17 mouse cellular contexts compared by ENCODE assay signal in the genomic region with DNA sequence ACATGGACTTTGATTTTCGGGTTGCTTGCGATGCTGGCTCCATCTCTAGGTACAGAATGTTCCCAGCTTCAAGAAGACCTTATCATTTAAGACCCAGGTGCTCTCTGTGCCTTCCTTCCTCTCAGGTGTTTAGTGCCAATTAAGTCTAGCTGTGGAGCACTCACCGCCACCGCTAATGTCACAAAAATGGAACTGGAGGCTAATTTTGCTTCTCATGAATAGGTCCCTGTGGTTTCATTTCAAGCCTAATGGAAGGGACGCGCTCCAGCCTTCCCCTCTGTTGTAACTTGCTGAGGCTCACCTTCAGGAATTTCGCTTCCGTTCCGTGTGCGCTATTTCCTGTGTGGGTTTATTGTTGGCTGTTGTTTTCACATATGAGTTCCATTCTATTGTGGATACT.
A peak's percentile ranks its signal among the peaks of the same experiment; 100 is the strongest.
DNase-seq lines count a peak whose midpoint lies in the region; ATAC-seq and TF ChIP-seq lines count a peak whose summit lies in the region.
"Had no signal": no experiment of that assay in that cellular context is flagged by ENCODE, and none has a peak within 500 bp of the region (broad histone marks: within the 10 kb centered on the region; RNA-seq: fewer than 3 reads in every experiment).

No protein-coding gene starts in this region.

- no peaks in the 10 kb centered on the region for H3K27me3 ChIP-seq in heart, embryonic 13.5 days (replicated peaks)
- H3K27me3 ChIP-seq in testis, adult 2 months (ENCODE audit: control insufficient read depth, insufficient read depth, low read length) = no peaks in the 10 kb centered on the region
- no peaks in the 10 kb centered on the region for H3K27me3 ChIP-seq in neural tube, embryonic 15.5 days (replicated peaks)
- H3K27me3 ChIP-seq: intestine, embryonic 15.5 days; stomach, embryonic 15.5 days had no signal

- no peaks in the 10 kb centered on the region for H3K36me3 ChIP-seq in heart, embryonic 13.5 days
- H3K36me3 ChIP-seq in testis, adult 2 months (ENCODE audit: control insufficient read depth, insufficient read depth, low read length) = no peaks in the 10 kb centered on the region
- H3K36me3 ChIP-seq in neural tube, embryonic 15.5 days = no peaks in the 10 kb centered on the region
- H3K36me3 ChIP-seq: intestine, embryonic 15.5 days; limb, embryonic 10.5 days; midbrain, embryonic 12.5 days; stomach, embryonic 15.5 days had no signal

- DNase-seq in heart, postnatal 36 days = no peak
- DNase-seq in layer of hippocampus, adult 2 months (ENCODE audit: low spot score in 2 of 2) = no peak
- DNase-seq in layer of hippocampus, adult 18-20 months (ENCODE audit: low spot score in 2 of 2) = no peak
- no peak for DNase-seq in testis, postnatal 14 days (ENCODE audit: low spot score)
- DNase-seq: adrenal gland, postnatal 10 days; thymus, postnatal 14 days had no signal

- no peaks in the 10 kb centered on the region for H3K9me3 ChIP-seq in heart, embryonic 13.5 days
- no peaks in the 10 kb centered on the region for H3K9me3 ChIP-seq in neural tube, embryonic 15.5 days (replicated peaks)
- H3K9me3 ChIP-seq: intestine, embryonic 15.5 days; limb, embryonic 10.5 days; midbrain, embryonic 12.5 days; stomach, embryonic 15.5 days had no signal

- intact Hi-C loops in heart, postnatal 36 days (cut with DNase I) = loop anchor here (2.0 to 5.0 kb wide), 2 partner anchors 37 to 96 kb away; no protein-coding TSS in a partner anchor

- H3K4me2 ChIP-seq in heart, embryonic 13.5 days = no peak overlapping the region
- H3K4me2 ChIP-seq in neural tube, embryonic 15.5 days = peak overlapping the region; percentile 47
- H3K4me2 ChIP-seq: intestine, embryonic 15.5 days; liver, embryonic 11.5 days; stomach, embryonic 15.5 days had no signal

- WGBS in heart, embryonic 13.5 days = 87% methylated on average over 10 of the region's 10 CpGs
- 52% methylated on average over 10 of the region's 10 CpGs for WGBS in neural tube, embryonic 15.5 days

- H3K9ac ChIP-seq in heart, embryonic 13.5 days = no peak overlapping the region
- no peak overlapping the region for H3K9ac ChIP-seq in neural tube, embryonic 15.5 days (replicated peaks)
- H3K9ac ChIP-seq: intestine, embryonic 15.5 days; midbrain, embryonic 12.5 days; stomach, embryonic 15.5 days had no signal

- no peak for TF ChIP-seq POLR2A in testis, adult 2 months (IDR thresholded peaks at IDR 0.05; ENCODE audit: control insufficient read depth, low read depth, low read length)

- H3K4me3 ChIP-seq in heart, embryonic 13.5 days = no peak overlapping the region
- no peak overlapping the region for H3K4me3 ChIP-seq in layer of hippocampus, adult 2 months
- H3K4me3 ChIP-seq in testis, adult 2 months (ENCODE audit: control insufficient read depth, low read depth, low read length) = peak overlapping the region; percentile 75
- no peak overlapping the region for H3K4me3 ChIP-seq in neural tube, embryonic 15.5 days (replicated peaks)
- H3K4me3 ChIP-seq: erythroblast, embryonic 14.5 days; intestine, embryonic 15.5 days; limb, embryonic 10.5 days; midbrain, embryonic 12.5 days; stomach, embryonic 15.5 days had no signal

- no peak for TF ChIP-seq CTCF in layer of hippocampus, adult 2 months (conservative IDR thresholded peaks at IDR 0.05)
- no peak for TF ChIP-seq CTCF in testis, adult 2 months (IDR thresholded peaks at IDR 0.05; ENCODE audit: control insufficient read depth, insufficient read depth, insufficient replicate concordance, low read depth, low read length)

- peak overlapping the region; percentile 6; the same call in 1 of the 2 replicates for H3K27ac ChIP-seq in heart, embryonic 13.5 days (replicated peaks)
- H3K27ac ChIP-seq in layer of hippocampus, adult 2 months = peak overlapping the region; percentile 54; the same call in 1 of the 2 replicates
- H3K27ac ChIP-seq in testis, adult 2 months (ENCODE audit: control insufficient read depth, insufficient read depth, low read depth, low read length) = no peak overlapping the region; the same call in 1 of the 2 replicates
- peak overlapping the region; percentile 30; the same call in 1 of the 2 replicates for H3K27ac ChIP-seq in neural tube, embryonic 15.5 days (replicated peaks)
- H3K27ac ChIP-seq: intestine, embryonic 15.5 days; left cerebral cortex, adult 2 months; limb, embryonic 10.5 days; midbrain, embryonic 12.5 days; stomach, embryonic 15.5 days had no signal

- no peak for ATAC-seq in heart, embryonic 13.5 days (ENCODE audit: extremely low read depth, insufficient number of reproducible peaks, low FRiP score, low TSS enrichment)
- no peak; the same call in 1 of the 2 replicates for ATAC-seq in neural tube, embryonic 15.5 days (ENCODE audit: low FRiP score)
- no peak for ATAC-seq in erythroid progenitor cell, adult 5-6 weeks (replicated peaks; ENCODE audit: low FRiP score, poor library complexity, severe bottlenecking)
- ATAC-seq: intestine, embryonic 15.5 days had no signal

- H3K4me1 ChIP-seq in heart, embryonic 13.5 days = peaks cover 42% of the 10 kb centered on the region
- peaks cover 9% of the 10 kb centered on the region for H3K4me1 ChIP-seq in testis, adult 2 months (ENCODE audit: control insufficient read depth, insufficient read depth, low read length)
- H3K4me1 ChIP-seq in neural tube, embryonic 15.5 days = peaks cover 28% of the 10 kb centered on the region
